Mouse (Mus musculus) liver, embryonic 14.5 days (tissue): Measurements from ENCODE around the gene Ms4a6b. TPM values are rescaled to one million over a fixed set of nuclear protein-coding genes. Genes with fewer than 3 reads are reported as not detected.
"Not testable (repeated sequence)": the region's sequence is repeated elsewhere in the genome, so short reads cannot be mapped to it uniquely, and the experiment has no call there.

Experiments used
- ATAC-seq: fragments of 200-750 bp; cut with Nextera tagmentation; 2 replicates; pipeline ENCODE4 v1.8.0; 2017; ENCODE audit warnings: moderate number of reproducible peaks, mild to moderate bottlenecking, moderate library complexity; ENCODE audit not compliant: insufficient read depth
- DNase-seq, 3 experiments: peaks; one replicate each; pipeline ENCODE4 v3.0.0-alpha.2; 2012 to 2013; ENCODE audit warnings: low read depth in 3 of 3, low spot score in 3 of 3
- H3K27ac ChIP-seq: fragments of 300-500 bp; sonication (generic); 2 replicates; pipeline ENCODE4 v1.5.1; 2014; ENCODE audit warnings: moderate library complexity, mild to moderate bottlenecking, control low read depth, inconsistent platforms
- H3K27me3 ChIP-seq: fragments of 300-500 bp; sonication (generic); 2 replicates; pipeline ENCODE4 v1.6.1; 2014; ENCODE audit warnings: mild to moderate bottlenecking, low read length, moderate library complexity; ENCODE audit not compliant: control insufficient read depth, insufficient read depth
- H3K36me3 ChIP-seq: fragments of 300-500 bp; sonication (generic); replicated peaks from 2 replicates; pipeline ENCODE4 v1.6.1; 2014; ENCODE audit warnings: low read depth; ENCODE audit not compliant: control insufficient read depth, insufficient read depth
- H3K4me1 ChIP-seq, 2 experiments: fragments of 200-500 bp in 1 of 2; fragments of 300-500 bp in 1 of 2; sonication (generic) in 1 of 2; replicated peaks; 2 replicates each; pipeline ENCODE4 v1.6.1; 2012 to 2014; ENCODE audit warnings: antibody characterized with exemption in 1 of 2, inconsistent platforms in 1 of 2, low read length in 1 of 2; ENCODE audit not compliant: control insufficient read depth in 2 of 2, insufficient read depth in 2 of 2
- H3K4me2 ChIP-seq: fragments of 300-500 bp; sonication (generic); 2 replicates; pipeline ENCODE4 v1.6.1; 2014; ENCODE audit warnings: low read depth, mild to moderate bottlenecking, control low read depth, moderate library complexity
- H3K4me3 ChIP-seq, 2 experiments: fragments of 200-500 bp in 1 of 2; fragments of 300-500 bp in 1 of 2; sonication (generic) in 1 of 2; 2 replicates each; pipeline ENCODE4 v1.5.1; 2012 to 2014; ENCODE audit warnings: low read depth in 2 of 2, low read length in 2 of 2, mild to moderate bottlenecking in 2 of 2, control low read depth in 1 of 2, inconsistent platforms in 1 of 2, moderate library complexity in 1 of 2; ENCODE audit not compliant: insufficient read depth in 1 of 2
- H3K9ac ChIP-seq: fragments of 300-500 bp; sonication (generic); replicated peaks from 2 replicates; pipeline ENCODE4 v1.6.1; 2014; ENCODE audit warnings: mild to moderate bottlenecking, control low read depth, moderate library complexity
- H3K9me3 ChIP-seq: fragments of 300-500 bp; sonication (generic); 2 replicates; pipeline ENCODE4 v1.6.1; 2016; ENCODE audit warnings: low read length, mixed read lengths; ENCODE audit not compliant: control insufficient read depth
- CTCF ChIP-seq: IDR thresholded peaks from 2 replicates; pipeline ENCODE4 v1.5.1; 2016; ENCODE audit warnings: antibody characterized with exemption, low read depth, control low read depth
- EP300 ChIP-seq: IDR thresholded peaks from 2 replicates; pipeline ENCODE4 v1.6.1; 2016; ENCODE audit warnings: antibody characterized with exemption, low read depth
- WGBS: fragments of 180-500 bp; shearing (Covaris S2); extraction: QIAGEN DNeasy Blood & Tissue Kit; methylation state at CpG from one replicate; pipeline ENCODE4 v1.1.7; 2014; ENCODE audit not compliant: insufficient replicate concordance; 5-methylcytosine and 5-hydroxymethylcytosine counted together
- polyA plus RNA-seq, 2 experiments: library from polyadenylated mRNA; depleted of rRNA in 1 of 2; stranded (reverse) in 1 of 2; unstranded in 1 of 2; fragments of >200 nt; fragmentation: Nextera tagmentation in 1 of 2; extraction: Ambion mirVana in 1 of 2; gene quantifications; 2 replicates each; pipeline versions ENCODE4 v1.2.1 to v1.2.3; 2012 to 2014

Gene Ms4a6b
- polyA plus RNA-seq, 2 experiments, result 1.7 to 2.2 TPM

GRCm38 (mm10) chr19:11520146-11520545 lies 3.8 kb downstream of the Ms4a6b start:
- H3K9me3 ChIP-seq, result no peaks in the 10 kb centered on the region
- no peak overlapping the region for H3K4me2 ChIP-seq
- DNase-seq, result no peak
- ATAC-seq, result no peak
- H3K27me3 ChIP-seq, result no peaks in the 10 kb centered on the region
- WGBS, result 52% methylated on average over 3 of the region's 3 CpGs
- no peak overlapping the region for H3K9ac ChIP-seq
- no peaks in the 10 kb centered on the region for H3K36me3 ChIP-seq
- no peaks in the 10 kb centered on the region for H3K4me1 ChIP-seq
- TF ChIP-seq CTCF (no peak), EP300 (no peak)
- no peak overlapping the region for H3K4me3 ChIP-seq
- no peak overlapping the region for H3K27ac ChIP-seq

GRCm38 (mm10) chr19:11533421-11533820 lies 17.1 kb downstream of the Ms4a6b start:
- H3K4me2 ChIP-seq, result no peak overlapping the region
- no peaks in the 10 kb centered on the region for H3K36me3 ChIP-seq
- WGBS, result 76% methylated on average over 1 of the region's 1 CpGs
- no peak for TF ChIP-seq EP300
- no peak for TF ChIP-seq CTCF
- no peaks in the 10 kb centered on the region for H3K4me1 ChIP-seq
- no peaks in the 10 kb centered on the region for H3K27me3 ChIP-seq
- H3K4me3 ChIP-seq, result no peak overlapping the region
- ATAC-seq, result no peak
- H3K9ac ChIP-seq, result no peak overlapping the region
- H3K9me3 ChIP-seq, result no peaks in the 10 kb centered on the region
- no peak overlapping the region for H3K27ac ChIP-seq
- no peak for DNase-seq

- no peak for DNase-seq
- H3K36me3 ChIP-seq, result no peaks in the 10 kb centered on the region
- 38% methylated on average over 2 of the region's 2 CpGs for WGBS
- TF ChIP-seq CTCF, result no peak
- no peak for TF ChIP-seq EP300
- H3K27ac ChIP-seq, result no peak overlapping the region
- H3K4me1 ChIP-seq, result no peaks in the 10 kb centered on the region
- ATAC-seq, result no peak
- no peaks in the 10 kb centered on the region for H3K9me3 ChIP-seq
- H3K4me3 ChIP-seq, result no peak overlapping the region
- H3K4me2 ChIP-seq, result no peak overlapping the region
- H3K27me3 ChIP-seq, result no peaks in the 10 kb centered on the region
- no peak overlapping the region for H3K9ac ChIP-seq
Measured at GRCm38 (mm10) chr19:11533888-11534445, 17.7 kb downstream of the Ms4a6b start.

GRCm38 (mm10) chr19:11536593-11536992 lies 20.3 kb downstream of the Ms4a6b start, which contains the start of gene Ms4a4d:
Gene Ms4a4d, plus strand, starts transcription at chr19:11536801.
- Histone ChIP-seq H3K4me1 (no peaks in the 10 kb centered on the region), H3K27me3 (no peaks in the 10 kb centered on the region), H3K4me2 (no peak within 1 kb of the TSS), H3K27ac (no peak within 1 kb of the TSS), H3K9ac (no peak within 1 kb of the TSS), H3K4me3 (no peak within 1 kb of the TSS), H3K9me3 (no peaks in the 10 kb centered on the region), H3K36me3 (no peaks in the 10 kb centered on the region)
- no peak for TF ChIP-seq CTCF
- no peak for TF ChIP-seq EP300
- no peak for DNase-seq
- WGBS, result 21% methylated on average over 7 of the region's 7 CpGs
- no peak for ATAC-seq

- no peak for TF ChIP-seq EP300
- no peak for TF ChIP-seq CTCF
- 17% methylated on average over 2 of the region's 2 CpGs for WGBS
- no peak overlapping the region for H3K9ac ChIP-seq
- no peak overlapping the region for H3K4me3 ChIP-seq
- no peak overlapping the region for H3K27ac ChIP-seq
- no peaks in the 10 kb centered on the region for H3K27me3 ChIP-seq
- H3K9me3 ChIP-seq, result no peaks in the 10 kb centered on the region
- DNase-seq (no peak), ATAC-seq (no peak)
- H3K4me2 ChIP-seq, result no peak overlapping the region
- no peaks in the 10 kb centered on the region for H3K4me1 ChIP-seq
- no peaks in the 10 kb centered on the region for H3K36me3 ChIP-seq
Measured at GRCm38 (mm10) chr19:11537336-11537735, 21.0 kb downstream of the Ms4a6b start.

- H3K4me2 ChIP-seq, H3K4me1 ChIP-seq, H3K27me3 ChIP-seq, H3K4me3 ChIP-seq, ATAC-seq, H3K36me3 ChIP-seq, H3K9me3 ChIP-seq, H3K9ac ChIP-seq, DNase-seq, H3K27ac ChIP-seq: not testable (repeated sequence)
- 50% methylated on average over 1 of the region's 1 CpGs for WGBS
Measured at GRCm38 (mm10) chr19:11540166-11540821, 24.0 kb downstream of the Ms4a6b start.

GRCm38 (mm10) chr19:11544383-11544782 lies 28.1 kb downstream of the Ms4a6b start:
- H3K9me3 ChIP-seq, ATAC-seq, H3K4me2 ChIP-seq, H3K9ac ChIP-seq, H3K36me3 ChIP-seq, H3K27me3 ChIP-seq, H3K4me3 ChIP-seq, H3K27ac ChIP-seq, DNase-seq, H3K4me1 ChIP-seq: not testable (repeated sequence)
- WGBS, result 55% methylated on average over 2 of the region's 2 CpGs
